Comparison of ENCODE assay signal across 7 mouse cellular contexts in the genomic region with DNA sequence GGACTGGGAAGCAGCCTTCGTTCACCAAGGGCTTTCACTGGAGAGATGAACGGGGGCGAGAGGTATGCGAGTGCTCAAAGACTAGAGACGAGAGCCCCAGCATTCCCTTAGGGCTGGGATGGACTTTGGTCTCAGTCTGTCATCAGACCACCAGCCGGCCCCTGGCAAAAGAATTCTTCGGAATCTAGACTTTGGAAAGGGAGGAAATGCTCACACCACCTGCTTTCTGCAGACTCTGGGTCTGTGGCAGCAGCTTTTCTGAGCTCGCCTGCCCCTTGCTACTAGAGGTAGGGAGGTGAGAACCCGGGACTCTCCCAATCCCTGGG. TPM values are rescaled to one million over a fixed set of nuclear protein-coding genes. Genes with fewer than 3 reads are reported as not detected.
DNase-seq lines count a peak whose midpoint lies in the region; ATAC-seq and TF ChIP-seq lines count a peak whose summit lies in the region.

No protein-coding gene starts in this region.

- no peaks in the 10 kb centered on the region for H3K36me3 ChIP-seq in lung, embryonic 14.5 days (ENCODE audit: insufficient read depth)
- no peaks in the 10 kb centered on the region for H3K36me3 ChIP-seq in forebrain, embryonic 11.5 days (ENCODE audit: control insufficient read depth, insufficient read depth, low read length)
- no peaks in the 10 kb centered on the region for H3K36me3 ChIP-seq in limb, embryonic 13.5 days
- no peaks in the 10 kb centered on the region for H3K36me3 ChIP-seq in stomach, embryonic 14.5 days (ENCODE audit: control insufficient read depth, insufficient read depth, low read length)

- H3K27ac ChIP-seq in lung, embryonic 14.5 days (ENCODE audit: low read depth), result no peak overlapping the region
- no peak overlapping the region for H3K27ac ChIP-seq in forebrain, embryonic 11.5 days (ENCODE audit: low read depth, low read length)
- no peak overlapping the region for H3K27ac ChIP-seq in limb, embryonic 13.5 days
- no peak overlapping the region for H3K27ac ChIP-seq in stomach, embryonic 14.5 days (ENCODE audit: low read length)

- H3K4me1 ChIP-seq in lung, embryonic 14.5 days (ENCODE audit: insufficient read depth), result no peaks in the 10 kb centered on the region
- H3K4me1 ChIP-seq in forebrain, embryonic 11.5 days (replicated peaks; ENCODE audit: control insufficient read depth, insufficient read depth, low read length), result peaks cover 3% of the 10 kb centered on the region; the same call in 1 of the 2 replicates
- peaks cover 22% of the 10 kb centered on the region for H3K4me1 ChIP-seq in limb, embryonic 13.5 days
- H3K4me1 ChIP-seq in stomach, embryonic 14.5 days (ENCODE audit: control insufficient read depth, insufficient read depth, low read length), result peaks cover 5% of the 10 kb centered on the region; the same call in 1 of the 2 replicates

- no peaks in the 10 kb centered on the region for H3K9me3 ChIP-seq in lung, embryonic 14.5 days (ENCODE audit: low read depth, low read length)
- no peaks in the 10 kb centered on the region for H3K9me3 ChIP-seq in forebrain, embryonic 11.5 days (ENCODE audit: control insufficient read depth, low read length)
- H3K9me3 ChIP-seq in limb, embryonic 13.5 days, result no peaks in the 10 kb centered on the region
- no peaks in the 10 kb centered on the region for H3K9me3 ChIP-seq in stomach, embryonic 14.5 days (ENCODE audit: control insufficient read depth, low read depth, low read length)

- peaks cover 55% of the 10 kb centered on the region for H3K27me3 ChIP-seq in lung, embryonic 14.5 days (ENCODE audit: insufficient read depth, low read length)
- peaks cover 58% of the 10 kb centered on the region for H3K27me3 ChIP-seq in forebrain, embryonic 11.5 days (ENCODE audit: control insufficient read depth, insufficient read depth, low read length)
- peaks cover 77% of the 10 kb centered on the region for H3K27me3 ChIP-seq in limb, embryonic 13.5 days
- H3K27me3 ChIP-seq in stomach, embryonic 14.5 days (ENCODE audit: control insufficient read depth, insufficient read depth, low read length), result peaks cover 39% of the 10 kb centered on the region

- H3K4me3 ChIP-seq in lung, embryonic 14.5 days (ENCODE audit: low read depth, low read length), result peak overlapping the region; percentile 28
- H3K4me3 ChIP-seq in forebrain, embryonic 11.5 days (ENCODE audit: low read depth, low read length), result peak overlapping the region; percentile 27; the same call in 1 of the 2 replicates
- peak overlapping the region; percentile 33 for H3K4me3 ChIP-seq in limb, embryonic 13.5 days
- H3K4me3 ChIP-seq in stomach, embryonic 14.5 days (ENCODE audit: low read depth, low read length), result peak overlapping the region; percentile 14; the same call in 1 of the 2 replicates

- WGBS in lung, embryonic 14.5 days, result 1% methylated on average over 9 of the region's 9 CpGs
- 1% methylated on average over 9 of the region's 9 CpGs for WGBS in forebrain, embryonic 11.5 days
- WGBS in limb, embryonic 13.5 days, result 2% methylated on average over 9 of the region's 9 CpGs
- 2% methylated on average over 9 of the region's 9 CpGs for WGBS in stomach, embryonic 14.5 days

- no peak for TF ChIP-seq CTCF in lung, embryonic 14.5 days (IDR thresholded peaks at IDR 0.05; ENCODE audit: low read depth)

- peak overlapping the region; percentile 58 for H3K4me2 ChIP-seq in lung, embryonic 14.5 days
- peak overlapping the region; percentile 69; the same call in 1 of the 2 replicates for H3K4me2 ChIP-seq in forebrain, embryonic 11.5 days (ENCODE audit: low read depth, low read length, severe bottlenecking)
- H3K4me2 ChIP-seq in limb, embryonic 13.5 days (replicated peaks), result peak overlapping the region; percentile 64
- H3K4me2 ChIP-seq in stomach, embryonic 14.5 days (replicated peaks; ENCODE audit: low read depth, low read length), result peak overlapping the region; percentile 45

- no peak for ATAC-seq in lung, embryonic 14.5 days (ENCODE audit: insufficient read depth)
- ATAC-seq in forebrain, embryonic 11.5 days (replicated peaks; ENCODE audit: low FRiP score), result no peak
- ATAC-seq in limb, embryonic 13.5 days (ENCODE audit: low FRiP score, low read depth), result no peak; the same call in 1 of the 2 replicates
- no peak for ATAC-seq in stomach, embryonic 14.5 days (ENCODE audit: insufficient number of reproducible peaks, insufficient read depth, low FRiP score, low read depth)
- ATAC-seq in inflammation-experienced regulatory T-cells, adult 6 months, result no peak

- no peak overlapping the region for H3K9ac ChIP-seq in lung, embryonic 14.5 days
- H3K9ac ChIP-seq in forebrain, embryonic 11.5 days (ENCODE audit: low read length), result no peak overlapping the region
- H3K9ac ChIP-seq in limb, embryonic 13.5 days, result no peak overlapping the region
- no peak overlapping the region for H3K9ac ChIP-seq in stomach, embryonic 14.5 days (replicated peaks; ENCODE audit: low read depth, low read length)

- DNase-seq in lung, embryonic 14.5 days, result no peak
- DNase-seq in lung, postnatal 14 days, result no peak
- DNase-seq in forebrain, embryonic 11.5 days (ENCODE audit: low spot score), result no peak
- DNase-seq in urinary bladder, postnatal 4 days (ENCODE audit: low spot score in 2 of 2), result no peak

RNA-seq across cellular contexts. Expression of gene Lbx1, which starts 14.2 kb away (rescaled TPM):
- polyA plus RNA-seq in lung, embryonic 14.5 days (2014; fragmentation: Nextera tagmentation; extraction: Ambion mirVana), result not detected in 2 replicates
- polyA plus RNA-seq in forebrain, embryonic 11.5 days (2014; fragmentation: Nextera tagmentation; extraction: Ambion mirVana), result 0.11 TPM in 1 of 2 replicates, not detected in the other
- polyA plus RNA-seq in limb, embryonic 13.5 days (2015; fragmentation: Nextera tagmentation; extraction: Ambion mirVana), result 1.4 and 1.5 TPM in 2 replicates
- polyA plus RNA-seq in stomach, embryonic 14.5 days (2014; fragmentation: Nextera tagmentation; extraction: Ambion mirVana), result not detected in 2 replicates
- not detected for polyA plus RNA-seq in inflammation-experienced regulatory T-cells, adult 6 months (2017; shearing (Covaris generic))
